Mouse (Mus musculus): ENCODE measurements at regions not wholly inside any gene's neighbourhood (a gene's known extent, or its start where the extent isn't known, plus 50 kb on each side); places are given as distances from the start of the nearest gene placed in this dataset.

- 21% methylated on average over 12 of the region's 12 CpGs for WGBS
- Histone ChIP-seq H3K4me2 (ENCODE audit: low read depth, low read length) (no peak overlapping the region), H3K9ac (replicated peaks; ENCODE audit: low read length) (no peak overlapping the region), H3K36me3 (ENCODE audit: insufficient read depth, low read length) (no peaks in the 10 kb centered on the region), H3K27ac (no peak overlapping the region; the same call in 1 of the 2 replicates), H3K4me3 (ENCODE audit: low read length) (no peak overlapping the region), H3K9me3 (ENCODE audit: low read length) (no peaks in the 10 kb centered on the region), H3K4me1 (ENCODE audit: insufficient read depth, low read length) (0 out of 2 replicates have a peak, but pooled peaks cover 3% of the 10 kb centered on the region), H3K27me3 (ENCODE audit: insufficient read depth, low read length) (no peaks in the 10 kb centered on the region)
- no peak for TF ChIP-seq CTCF (IDR thresholded peaks at IDR 0.05; ENCODE audit: low read depth)
- DNase-seq (ENCODE audit: low spot score) (no peak), ATAC-seq (no peak)
These were observed 217.4 kb upstream of the Spdye4c start for GRCm38 (mm10) chr2:128373363-128374252.

DNA sequence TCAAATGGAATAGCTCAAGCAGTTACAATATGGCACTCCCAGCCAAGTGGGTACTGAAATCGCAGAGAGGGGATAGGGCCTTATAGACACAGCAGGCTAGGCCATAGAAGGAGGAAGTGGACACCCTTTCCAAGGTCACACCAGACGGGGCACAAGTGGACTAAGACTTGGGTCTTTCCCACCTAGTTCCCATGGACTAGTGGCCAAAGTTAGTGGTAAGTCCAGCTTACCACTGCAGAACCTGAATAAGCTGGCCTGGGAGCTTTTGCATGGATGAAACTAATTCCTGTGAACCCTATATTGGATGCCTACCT, 216.8 kb upstream of the Spdye4c start:
- DNase-seq (ENCODE audit: low spot score) (no peak), ATAC-seq (no peak)
- WGBS = 84% methylated on average over 2 of the region's 2 CpGs
- Histone ChIP-seq H3K4me3 (ENCODE audit: low read length) (no peak overlapping the region), H3K4me2 (ENCODE audit: low read depth, low read length) (no peak overlapping the region), H3K9ac (replicated peaks; ENCODE audit: low read length) (no peak overlapping the region), H3K36me3 (ENCODE audit: insufficient read depth, low read length) (no peaks in the 10 kb centered on the region), H3K27me3 (ENCODE audit: insufficient read depth, low read length) (no peaks in the 10 kb centered on the region), H3K27ac (no peak overlapping the region), H3K9me3 (ENCODE audit: low read length) (no peaks in the 10 kb centered on the region), H3K4me1 (ENCODE audit: insufficient read depth, low read length) (0 out of 2 replicates have a peak, but pooled peaks cover 3% of the 10 kb centered on the region)
- TF ChIP-seq CTCF (IDR thresholded peaks at IDR 0.05; ENCODE audit: low read depth) = no peak

- Histone ChIP-seq H3K9ac (replicated peaks; ENCODE audit: low read length) (no peak overlapping the region), H3K9me3 (ENCODE audit: low read length) (no peaks in the 10 kb centered on the region), H3K4me3 (ENCODE audit: low read length) (no peak overlapping the region), H3K4me2 (ENCODE audit: low read depth, low read length) (no peak overlapping the region), H3K27ac (no peak overlapping the region), H3K36me3 (ENCODE audit: insufficient read depth, low read length) (no peaks in the 10 kb centered on the region), H3K27me3 (ENCODE audit: insufficient read depth, low read length) (no peaks in the 10 kb centered on the region), H3K4me1 (ENCODE audit: insufficient read depth, low read length) (0 out of 2 replicates have a peak, but pooled peaks cover 3% of the 10 kb centered on the region)
- DNase-seq (ENCODE audit: low spot score) (no peak), ATAC-seq (no peak)
- WGBS = 96% methylated on average over 5 of the region's 5 CpGs
- TF ChIP-seq CTCF (IDR thresholded peaks at IDR 0.05; ENCODE audit: low read depth) = no peak
These were observed 216.1 kb upstream of the Spdye4c start for GRCm38 (mm10) chr2:128374926-128375325.

DNA sequence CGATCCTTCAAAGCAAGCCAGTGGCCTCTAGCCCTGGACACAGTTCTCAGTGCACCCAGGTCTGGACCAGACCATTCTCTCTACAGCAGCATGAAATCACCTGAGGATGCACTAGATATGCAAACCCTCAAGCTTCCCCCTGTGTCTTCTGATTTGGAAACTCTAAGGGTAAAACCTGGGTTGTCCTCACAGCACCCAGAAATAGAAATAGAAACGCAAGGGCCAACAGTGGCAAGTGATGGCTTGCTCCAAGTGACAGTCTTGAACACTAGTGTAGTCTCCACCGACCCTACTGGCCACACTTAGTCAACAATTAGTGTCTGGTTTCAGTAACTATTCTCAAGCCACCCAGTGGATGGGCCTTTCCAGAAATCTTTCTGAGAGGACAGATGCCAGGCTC, 215.2 kb upstream of the Spdye4c start:
- Histone ChIP-seq H3K9ac (replicated peaks; ENCODE audit: low read length) (no peak overlapping the region), H3K36me3 (ENCODE audit: insufficient read depth, low read length) (no peaks in the 10 kb centered on the region), H3K4me2 (ENCODE audit: low read depth, low read length) (no peak overlapping the region), H3K9me3 (ENCODE audit: low read length) (no peaks in the 10 kb centered on the region), H3K4me3 (ENCODE audit: low read length) (no peak overlapping the region), H3K27me3 (ENCODE audit: insufficient read depth, low read length) (no peaks in the 10 kb centered on the region), H3K4me1 (ENCODE audit: insufficient read depth, low read length) (0 out of 2 replicates have a peak, but pooled peaks cover 3% of the 10 kb centered on the region), H3K27ac (no peak overlapping the region)
- DNase-seq (ENCODE audit: low spot score) (no peak), ATAC-seq (no peak)
- TF ChIP-seq CTCF (IDR thresholded peaks at IDR 0.05; ENCODE audit: low read depth) = no peak
- 96% methylated on average over 3 of the region's 3 CpGs for WGBS

- Histone ChIP-seq H3K4me2 (ENCODE audit: low read depth, low read length) (no peak overlapping the region), H3K4me3 (ENCODE audit: low read length) (no peak overlapping the region), H3K27ac (no peak overlapping the region), H3K36me3 (ENCODE audit: insufficient read depth, low read length) (no peaks in the 10 kb centered on the region), H3K27me3 (ENCODE audit: insufficient read depth, low read length) (no peaks in the 10 kb centered on the region), H3K4me1 (ENCODE audit: insufficient read depth, low read length) (0 out of 2 replicates have a peak, but pooled peaks cover 3% of the 10 kb centered on the region), H3K9me3 (ENCODE audit: low read length) (no peaks in the 10 kb centered on the region), H3K9ac (replicated peaks; ENCODE audit: low read length) (no peak overlapping the region)
- ATAC-seq (no peak), DNase-seq (ENCODE audit: low spot score) (no peak)
- TF ChIP-seq CTCF (IDR thresholded peaks at IDR 0.05; ENCODE audit: low read depth) = no peak
- WGBS = 84% methylated on average over 6 of the region's 6 CpGs
These were observed 213.8 kb upstream of the Spdye4c start for GRCm38 (mm10) chr2:128377176-128377575.

DNA sequence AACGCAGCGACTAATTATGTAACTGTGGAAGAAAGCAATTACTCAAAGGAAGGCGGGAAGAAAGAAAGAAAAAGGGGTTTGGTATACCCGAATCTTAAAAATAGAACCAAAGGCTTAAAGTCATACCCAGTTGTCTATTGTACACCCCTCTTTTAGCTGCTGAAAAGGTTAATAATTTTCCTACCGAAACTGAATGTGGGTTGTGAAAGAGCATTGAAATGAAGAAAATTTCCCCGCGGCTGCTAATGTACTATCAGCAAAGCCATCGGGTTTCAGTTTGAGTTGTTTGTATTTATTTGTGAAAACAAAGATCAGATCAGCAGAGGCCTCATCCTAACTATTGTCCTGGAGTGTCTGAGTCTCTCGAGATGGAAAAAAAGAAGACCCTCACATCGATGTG, 213.3 kb upstream of the Spdye4c start:
- WGBS = 79% methylated on average over 10 of the region's 10 CpGs

GRCm38 (mm10) chr2:128378456-128378855, 212.6 kb upstream of the Spdye4c start:
- no peak for TF ChIP-seq CTCF (IDR thresholded peaks at IDR 0.05; ENCODE audit: low read depth)
- ATAC-seq = no peak
- Histone ChIP-seq H3K4me3 (ENCODE audit: low read length) (no peak overlapping the region), H3K27me3 (ENCODE audit: insufficient read depth, low read length) (no peaks in the 10 kb centered on the region), H3K4me1 (ENCODE audit: insufficient read depth, low read length) (0 out of 2 replicates have a peak, but pooled peaks cover 3% of the 10 kb centered on the region), H3K27ac (no peak overlapping the region), H3K36me3 (ENCODE audit: insufficient read depth, low read length) (no peaks in the 10 kb centered on the region), H3K4me2 (ENCODE audit: low read depth, low read length) (no peak overlapping the region), H3K9me3 (ENCODE audit: low read length) (no peaks in the 10 kb centered on the region), H3K9ac (replicated peaks; ENCODE audit: low read length) (no peak overlapping the region)
- DNase-seq (ENCODE audit: low spot score) = no peak
- WGBS = 78% methylated on average over 7 of the region's 7 CpGs

More for the DNA sequence above, 213.3 kb upstream of the Spdye4c start:
- Histone ChIP-seq H3K9me3 (ENCODE audit: low read length) (no peaks in the 10 kb centered on the region), H3K9ac (replicated peaks; ENCODE audit: low read length) (no peak overlapping the region), H3K4me1 (ENCODE audit: insufficient read depth, low read length) (0 out of 2 replicates have a peak, but pooled peaks cover 3% of the 10 kb centered on the region), H3K27ac (no peak overlapping the region), H3K4me3 (ENCODE audit: low read length) (no peak overlapping the region), H3K36me3 (ENCODE audit: insufficient read depth, low read length) (no peaks in the 10 kb centered on the region), H3K27me3 (ENCODE audit: insufficient read depth, low read length) (no peaks in the 10 kb centered on the region), H3K4me2 (ENCODE audit: low read depth, low read length) (no peak overlapping the region)
- ATAC-seq (no peak), DNase-seq (ENCODE audit: low spot score) (no peak)
- TF ChIP-seq CTCF (IDR thresholded peaks at IDR 0.05; ENCODE audit: low read depth) = no peak
